Mouse (Mus musculus) midbrain, embryonic 14.5 days (tissue): ENCODE measurements around the gene Hpf1. TPM values are rescaled to one million over a fixed set of nuclear protein-coding genes. Genes with fewer than 3 reads are reported as not detected.

ENCODE experiments used
- ATAC-seq: fragments of 200-750 bp; cut with Nextera tagmentation; 2 replicates; pipeline ENCODE4 v1.8.0; 2017; ENCODE audit warnings: moderate number of reproducible peaks, moderate library complexity; ENCODE audit not compliant: low FRiP score, low TSS enrichment
- DNase-seq: peaks from one replicate; pipeline ENCODE4 v3.0.0-alpha.2; 2015
- H3K27ac ChIP-seq: fragments of 300-500 bp; sonication (generic); replicated peaks from 2 replicates; pipeline ENCODE4 v1.5.1; 2014; ENCODE audit warnings: mild to moderate bottlenecking, low read depth, low read length, moderate library complexity
- H3K27me3 ChIP-seq: fragments of 300-500 bp; sonication (generic); 2 replicates; pipeline ENCODE4 v1.6.1; 2014; ENCODE audit warnings: low read length, control low read depth, mixed read lengths; ENCODE audit not compliant: control insufficient read depth, insufficient read depth
- H3K36me3 ChIP-seq: fragments of 300-500 bp; sonication (generic); 2 replicates; pipeline ENCODE4 v1.6.1; 2014; ENCODE audit warnings: low read length, control low read depth; ENCODE audit not compliant: control insufficient read depth, insufficient read depth
- H3K4me1 ChIP-seq: fragments of 300-500 bp; sonication (generic); 2 replicates; pipeline ENCODE4 v1.6.1; 2014; ENCODE audit warnings: mild to moderate bottlenecking, antibody characterized with exemption, low read length, control low read depth; ENCODE audit not compliant: control insufficient read depth, insufficient read depth
- H3K4me2 ChIP-seq: fragments of 300-500 bp; sonication (generic); 2 replicates; pipeline ENCODE4 v1.6.1; 2014; ENCODE audit warnings: mild to moderate bottlenecking, low read length, moderate library complexity
- H3K4me3 ChIP-seq: fragments of 300-500 bp; sonication (generic); replicated peaks from 2 replicates; pipeline ENCODE4 v1.5.1; 2014; ENCODE audit warnings: low read depth, low read length
- H3K9ac ChIP-seq: fragments of 300-500 bp; sonication (generic); replicated peaks from 2 replicates; pipeline ENCODE4 v1.6.1; 2014; ENCODE audit warnings: mild to moderate bottlenecking, low read length, moderate library complexity
- H3K9me3 ChIP-seq: fragments of 300-500 bp; sonication (generic); 2 replicates; pipeline ENCODE4 v1.6.1; 2016; ENCODE audit warnings: low read length, control low read depth, mixed read lengths; ENCODE audit not compliant: control insufficient read depth
- WGBS: fragments of 180-500 bp; shearing (Covaris S2); extraction: QIAGEN DNeasy Blood & Tissue Kit; methylation state at CpG from one replicate; pipeline ENCODE4 v1.1.7; 2014; 5-methylcytosine and 5-hydroxymethylcytosine counted together
- polyA plus RNA-seq: library from polyadenylated mRNA; unstranded; fragments of >200 nt; fragmentation: Nextera tagmentation; extraction: Ambion mirVana; gene quantifications from 2 replicates; pipeline ENCODE4 v1.2.1, GENCODE M21; 2014

Hpf1 gene
- polyA plus RNA-seq: 95.8 and 104 TPM in 2 replicates

DNA sequence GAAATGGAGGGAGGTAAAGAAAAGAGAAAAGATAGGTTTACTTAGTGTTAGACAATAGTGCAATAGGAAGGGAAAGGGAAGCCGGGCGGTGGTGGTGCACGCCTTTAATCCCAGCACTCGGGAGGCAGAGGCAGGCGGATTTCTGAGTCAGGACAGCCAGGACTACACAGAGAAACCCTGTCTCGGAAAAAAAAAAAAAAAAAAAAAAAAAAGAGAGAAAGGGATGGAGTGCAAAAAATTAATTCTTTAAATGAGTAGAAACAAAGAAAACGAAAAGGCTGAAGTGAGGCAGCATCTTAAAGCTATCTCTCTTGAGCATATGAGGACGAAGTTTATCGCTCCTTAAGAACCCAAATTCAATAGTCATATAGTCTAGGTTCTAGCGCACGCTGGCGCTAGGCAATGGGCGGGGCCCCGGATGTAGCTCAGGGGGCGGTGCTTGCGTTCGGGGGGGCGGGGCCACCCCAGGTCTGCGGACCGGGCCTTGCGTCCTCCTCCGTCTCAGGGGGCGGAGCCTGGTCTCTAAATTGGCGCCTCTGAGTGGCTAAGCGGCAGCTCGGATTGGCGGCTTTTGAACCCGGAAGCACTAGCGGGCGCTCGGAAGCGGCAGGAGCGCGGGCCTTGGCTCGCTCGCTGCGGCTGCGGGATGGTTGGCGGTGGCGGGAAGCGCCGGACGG, at the start of gene Hpf1:
Hpf1 (plus strand) TSS at position 576 of the 677 bp plus-strand sequence.
- no peaks in the 10 kb centered on the region for H3K9me3 ChIP-seq
- 6% methylated on average over 42 of the region's 43 CpGs for WGBS
- no peaks in the 10 kb centered on the region for H3K36me3 ChIP-seq
- H3K9ac ChIP-seq: peak within 1 kb of the TSS; percentile 79
- peak; percentile 99 for ATAC-seq
- H3K4me3 ChIP-seq: peak within 1 kb of the TSS; percentile 72
- peak within 1 kb of the TSS; percentile 60; the same call in 1 of the 2 replicates for H3K27ac ChIP-seq
- DNase-seq: peak; percentile 99
- H3K27me3 ChIP-seq: no peaks in the 10 kb centered on the region
- H3K4me2 ChIP-seq: peak within 1 kb of the TSS; percentile 80
- peaks cover 9% of the 10 kb centered on the region for H3K4me1 ChIP-seq

- no peaks in the 10 kb centered on the region for H3K36me3 ChIP-seq
- DNase-seq (no peak), ATAC-seq (no peak)
- 87% methylated on average over 6 of the region's 6 CpGs for WGBS
- no peaks in the 10 kb centered on the region for H3K27me3 ChIP-seq
- H3K4me3 ChIP-seq: no peak overlapping the region
- H3K4me1 ChIP-seq: no peaks in the 10 kb centered on the region
- H3K9ac ChIP-seq: no peak overlapping the region
- no peak overlapping the region for H3K27ac ChIP-seq
- H3K9me3 ChIP-seq: no peaks in the 10 kb centered on the region
- no peak overlapping the region for H3K4me2 ChIP-seq
Observed at GRCm38 (mm10) chr8:60842388-60842787, 47.8 kb upstream of the Hpf1 start.

DNA sequence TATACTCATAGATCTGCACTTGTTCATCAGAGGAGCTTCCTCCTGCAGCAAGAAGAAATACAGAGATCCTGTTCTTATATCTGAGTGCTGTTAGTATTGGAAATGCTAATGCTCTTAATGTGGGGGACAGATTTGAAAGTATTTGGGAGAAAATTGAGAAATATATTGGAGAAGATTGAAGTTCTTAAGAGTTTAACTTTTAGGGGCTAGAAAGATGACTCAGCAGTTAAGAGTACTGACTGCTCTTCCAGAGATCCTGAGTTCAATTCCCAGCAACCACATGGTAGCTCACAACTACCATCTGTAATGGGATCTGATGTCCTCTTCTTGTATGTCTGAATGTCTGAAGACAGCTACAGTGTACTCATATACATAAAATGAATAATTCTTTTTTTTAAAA, 32.7 kb upstream of the Hpf1 start:
- H3K4me1 ChIP-seq: no peaks in the 10 kb centered on the region
- ATAC-seq: no peak
- no peak overlapping the region for H3K4me2 ChIP-seq
- no peaks in the 10 kb centered on the region for H3K9me3 ChIP-seq
- no peaks in the 10 kb centered on the region for H3K27me3 ChIP-seq
- H3K27ac ChIP-seq: no peak overlapping the region
- H3K36me3 ChIP-seq: no peaks in the 10 kb centered on the region
- H3K9ac ChIP-seq: no peak overlapping the region
- H3K4me3 ChIP-seq: no peak overlapping the region
- DNase-seq: no peak

- H3K9ac ChIP-seq: no peak overlapping the region
- H3K27ac ChIP-seq: no peak overlapping the region
- H3K27me3 ChIP-seq: no peaks in the 10 kb centered on the region
- H3K9me3 ChIP-seq: no peaks in the 10 kb centered on the region
- DNase-seq (no peak), ATAC-seq (no peak)
- no peak overlapping the region for H3K4me2 ChIP-seq
- no peaks in the 10 kb centered on the region for H3K36me3 ChIP-seq
- H3K4me3 ChIP-seq: no peak overlapping the region
- H3K4me1 ChIP-seq: no peaks in the 10 kb centered on the region
Observed at GRCm38 (mm10) chr8:60858091-60858490, 32.1 kb upstream of the Hpf1 start.

DNA sequence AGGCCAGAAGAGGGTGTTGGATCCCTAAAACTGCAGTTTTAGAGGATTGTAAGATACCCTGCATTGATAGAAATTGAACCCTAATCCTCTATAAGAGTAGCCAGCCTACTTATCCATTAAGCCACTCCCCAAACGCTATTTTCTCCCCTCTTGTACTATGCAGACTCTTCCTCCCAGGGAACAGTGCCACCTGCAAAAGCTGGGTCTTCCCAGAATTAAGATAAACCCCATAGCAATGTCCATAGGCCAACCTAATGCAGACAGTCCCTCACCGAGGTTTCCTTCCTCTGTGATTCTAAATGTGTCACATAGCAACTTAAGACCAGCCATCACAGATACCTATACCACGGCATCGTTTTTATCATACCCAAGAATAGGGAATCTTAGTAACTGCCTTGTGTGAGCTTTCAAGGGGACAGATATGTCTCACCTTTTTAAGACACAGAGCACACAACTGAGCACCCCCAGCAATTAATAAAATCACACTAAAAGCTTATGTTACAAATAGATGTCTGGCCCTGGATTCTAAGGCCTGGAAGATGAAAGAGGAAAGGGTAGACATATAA, 31.2 kb upstream of the Hpf1 start:
- no peaks in the 10 kb centered on the region for H3K36me3 ChIP-seq
- H3K4me3 ChIP-seq: no peak overlapping the region
- no peak overlapping the region for H3K9ac ChIP-seq
- ATAC-seq (no peak), DNase-seq (no peak)
- 70% methylated on average over 4 of the region's 4 CpGs for WGBS
- H3K9me3 ChIP-seq: no peaks in the 10 kb centered on the region
- H3K4me1 ChIP-seq: no peaks in the 10 kb centered on the region
- H3K27me3 ChIP-seq: no peaks in the 10 kb centered on the region
- no peak overlapping the region for H3K4me2 ChIP-seq
- H3K27ac ChIP-seq: no peak overlapping the region

DNA sequence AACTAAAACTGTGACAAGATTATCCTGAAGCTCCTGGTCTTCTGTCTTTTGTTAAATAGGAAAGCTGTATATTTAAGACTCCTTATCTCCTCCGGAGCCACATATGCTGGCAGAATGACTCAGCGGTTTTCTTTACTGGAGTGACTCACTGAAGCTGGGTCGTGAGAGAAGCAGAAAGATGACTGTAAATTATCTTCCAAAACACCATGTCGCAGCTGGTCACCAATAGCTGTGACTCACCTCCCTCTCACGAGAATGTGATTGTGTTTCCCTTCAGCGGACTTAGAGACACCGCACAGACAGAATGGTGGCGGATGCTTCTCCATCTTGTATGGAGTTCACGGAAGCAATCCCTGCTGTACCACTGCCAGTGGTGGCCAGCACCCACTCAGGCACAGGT, 30.6 kb upstream of the Hpf1 start:
- H3K4me3 ChIP-seq: no peak overlapping the region
- no peak overlapping the region for H3K9ac ChIP-seq
- H3K27me3 ChIP-seq: no peaks in the 10 kb centered on the region
- H3K27ac ChIP-seq: no peak overlapping the region
- no peaks in the 10 kb centered on the region for H3K4me1 ChIP-seq
- DNase-seq (peak; percentile 42), ATAC-seq (no peak)
- H3K9me3 ChIP-seq: no peaks in the 10 kb centered on the region
- 81% methylated on average over 9 of the region's 9 CpGs for WGBS
- H3K4me2 ChIP-seq: no peak overlapping the region
- no peaks in the 10 kb centered on the region for H3K36me3 ChIP-seq

- ATAC-seq: no peak
- H3K4me2 ChIP-seq: no peak overlapping the region
- H3K4me3 ChIP-seq: no peak overlapping the region
- H3K9me3 ChIP-seq: no peaks in the 10 kb centered on the region
- H3K36me3 ChIP-seq: no peaks in the 10 kb centered on the region
- no peak overlapping the region for H3K9ac ChIP-seq
- H3K27ac ChIP-seq: no peak overlapping the region
- H3K4me1 ChIP-seq: no peaks in the 10 kb centered on the region
- WGBS: 70% methylated on average over 3 of the region's 3 CpGs
- H3K27me3 ChIP-seq: no peaks in the 10 kb centered on the region
- DNase-seq: no peak
Observed at GRCm38 (mm10) chr8:60860749-60861148, 29.5 kb upstream of the Hpf1 start.

DNA sequence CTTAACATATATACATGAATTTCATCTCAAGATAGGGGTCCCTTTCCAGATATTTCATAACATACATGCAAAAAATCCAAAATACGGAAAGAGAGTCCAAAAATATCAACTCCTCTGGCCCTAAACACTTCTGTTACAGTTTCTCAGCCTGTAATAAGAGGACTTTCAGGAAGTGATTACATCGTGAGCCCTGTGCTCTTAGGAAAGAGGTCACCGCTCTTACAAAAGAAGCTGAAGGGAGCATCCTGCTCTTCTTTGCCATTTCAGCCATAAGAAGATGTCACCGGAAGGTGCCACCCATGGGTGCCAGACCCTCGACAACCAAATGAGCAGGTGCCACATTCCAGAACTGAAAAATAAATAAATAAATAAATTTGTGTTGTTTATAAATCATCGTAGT, 28.4 kb upstream of the Hpf1 start:
- Histone ChIP-seq H3K9ac (no peak overlapping the region), H3K9me3 (no peaks in the 10 kb centered on the region), H3K4me1 (no peaks in the 10 kb centered on the region), H3K36me3 (no peaks in the 10 kb centered on the region), H3K4me3 (no peak overlapping the region), H3K27ac (no peak overlapping the region), H3K4me2 (no peak overlapping the region), H3K27me3 (no peaks in the 10 kb centered on the region)
- no peak for ATAC-seq
- no peak for DNase-seq
- WGBS: 93% methylated on average over 6 of the region's 6 CpGs

GRCm38 (mm10) chr8:60864875-60865274, 25.3 kb upstream of the Hpf1 start:
- WGBS: 75% methylated on average over 6 of the region's 6 CpGs
- H3K9me3 ChIP-seq: no peaks in the 10 kb centered on the region
- H3K36me3 ChIP-seq: no peaks in the 10 kb centered on the region
- H3K27ac ChIP-seq: no peak overlapping the region
- H3K27me3 ChIP-seq: no peaks in the 10 kb centered on the region
- no peak overlapping the region for H3K9ac ChIP-seq
- no peak overlapping the region for H3K4me3 ChIP-seq
- ATAC-seq: no peak
- no peak for DNase-seq
- H3K4me1 ChIP-seq: no peaks in the 10 kb centered on the region
- H3K4me2 ChIP-seq: no peak overlapping the region
